Mouse (Mus musculus) regulatory T cell (primary cell): Measurements from ENCODE around the gene Mettl7a1.
"Not testable (repeated sequence)": the region's sequence is repeated elsewhere in the genome, so short reads cannot be mapped to it uniquely, and the experiment has no call there.

ENCODE experiments used
- in situ Hi-C: fragments of 300-600 bp; cut with MboI, MseI; formaldehyde crosslinking; loops from one replicate; pipeline ENCODE4 v1.15.1; 2025; ENCODE audit warnings: high pct_unique_total_duplicates

Gene Mettl7a1

GRCm38 (mm10) chr15:100292326-100292725, 11.6 kb upstream of the Mettl7a1 start:
- in situ Hi-C loops, result loop anchor here (25.0 kb wide), 1 partner anchor 1595 kb away; the partner anchor contains the start of gene Krt76

GRCm38 (mm10) chr15:100297856-100298255, 6.1 kb upstream of the Mettl7a1 start:
- in situ Hi-C loops, result loop anchor here (25.0 kb wide), 1 partner anchor 1589 kb away; the partner anchor contains the start of gene Krt76

GRCm38 (mm10) chr15:100300499-100300898, 3.4 kb upstream of the Mettl7a1 start:
- in situ Hi-C loops, result no loop called here

GRCm38 (mm10) chr15:100301556-100301955, 2.4 kb upstream of the Mettl7a1 start:
- in situ Hi-C loops, result no loop called here

GRCm38 (mm10) chr15:100303428-100304018, 417 bp upstream of the Mettl7a1 start:
- in situ Hi-C loops, result no loop called here

GRCm38 (mm10) chr15:100306201-100306600, 2.3 kb downstream of the Mettl7a1 start:
- in situ Hi-C loops, result no loop called here

- in situ Hi-C loops, result not testable (repeated sequence)
These were observed 3.6 kb downstream of the Mettl7a1 start for GRCm38 (mm10) chr15:100307438-100308096.

GRCm38 (mm10) chr15:100312346-100312745, 8.4 kb downstream of the Mettl7a1 start:
- in situ Hi-C loops, result no loop called here

GRCm38 (mm10) chr15:100314448-100315145, 10.7 kb downstream of the Mettl7a1 start:
- in situ Hi-C loops, result no loop called here

GRCm38 (mm10) chr15:100318014-100318671, 14.2 kb downstream of the Mettl7a1 start:
- in situ Hi-C loops, result not testable (repeated sequence)

GRCm38 (mm10) chr15:100319884-100320283, 15.9 kb downstream of the Mettl7a1 start:
- in situ Hi-C loops, result loop anchor here (5.0 kb wide), 1 partner anchor 132 kb away; no protein-coding TSS in a partner anchor

GRCm38 (mm10) chr15:100320295-100320905, 16.5 kb downstream of the Mettl7a1 start:
- in situ Hi-C loops, result loop anchor here (5.0 kb wide), 1 partner anchor 132 kb away; no protein-coding TSS in a partner anchor

GRCm38 (mm10) chr15:100321134-100321533, 17.2 kb downstream of the Mettl7a1 start:
- in situ Hi-C loops, result loop anchor here (5.0 kb wide), 1 partner anchor 131 kb away; no protein-coding TSS in a partner anchor

GRCm38 (mm10) chr15:100324021-100324591, 20.2 kb downstream of the Mettl7a1 start:
- in situ Hi-C loops, result loop anchor here (5.0 kb wide), 1 partner anchor 128 kb away; no protein-coding TSS in a partner anchor

GRCm38 (mm10) chr15:100325235-100325634, 21.3 kb downstream of the Mettl7a1 start:
- in situ Hi-C loops, result no loop called here

GRCm38 (mm10) chr15:100328089-100328488, 24.1 kb downstream of the Mettl7a1 start:
- in situ Hi-C loops, result not testable (repeated sequence)

GRCm38 (mm10) chr15:100329336-100329735, 25.4 kb downstream of the Mettl7a1 start:
- in situ Hi-C loops, result not testable (repeated sequence)

GRCm38 (mm10) chr15:100330739-100331138, 26.8 kb downstream of the Mettl7a1 start:
- in situ Hi-C loops, result loop anchor here (5.0 kb wide), 1 partner anchor 47 kb away; no protein-coding TSS in a partner anchor

GRCm38 (mm10) chr15:100332077-100332961, 28.4 kb downstream of the Mettl7a1 start:
- in situ Hi-C loops, result loop anchor here (5.0 kb wide), 1 partner anchor 45 kb away; no protein-coding TSS in a partner anchor

GRCm38 (mm10) chr15:100334629-100335028, 30.7 kb downstream of the Mettl7a1 start, which contains the start of gene Mettl7a3:
Mettl7a3 (plus strand) TSS chr15:100334929.
- in situ Hi-C loops, result loop anchor here (5.0 kb wide), 1 partner anchor 43 kb away; no protein-coding TSS in a partner anchor
